Mouse (Mus musculus) lung, embryonic 16.5 days (tissue): Measurements from ENCODE around the gene Relb. TPM values are rescaled to one million over a fixed set of nuclear protein-coding genes. Genes with fewer than 3 reads are reported as not detected.

ENCODE experiments used
- ATAC-seq: fragments of 200-750 bp; cut with Nextera tagmentation; 2 replicates; pipeline ENCODE4 v1.8.0; 2017; ENCODE audit warnings: low read depth, mild to moderate bottlenecking, moderate library complexity
- H3K27ac ChIP-seq: fragments of 300-500 bp; sonication (generic); 2 replicates; pipeline ENCODE4 v1.5.1; 2014; ENCODE audit warnings: mild to moderate bottlenecking, control low read depth, low read length
- H3K27me3 ChIP-seq: fragments of 300-500 bp; sonication (generic); 2 replicates; pipeline ENCODE4 v1.6.1; 2014; ENCODE audit warnings: low read depth, low read length, mixed read lengths; ENCODE audit not compliant: control insufficient read depth, insufficient read depth
- H3K36me3 ChIP-seq: fragments of 300-500 bp; sonication (generic); 2 replicates; pipeline ENCODE4 v1.6.1; 2014; ENCODE audit warnings: low read length; ENCODE audit not compliant: control insufficient read depth, insufficient read depth
- H3K4me1 ChIP-seq: fragments of 300-500 bp; sonication (generic); replicated peaks from 2 replicates; pipeline ENCODE4 v1.6.1; 2014; ENCODE audit warnings: low read length, mixed read lengths; ENCODE audit not compliant: control insufficient read depth, insufficient read depth
- H3K4me2 ChIP-seq: fragments of 300-500 bp; sonication (generic); 2 replicates; pipeline ENCODE4 v1.6.1; 2014; ENCODE audit warnings: low read depth, low read length, control low read depth
- H3K4me3 ChIP-seq: fragments of 300-500 bp; sonication (generic); 2 replicates; pipeline ENCODE4 v1.5.1; 2014; ENCODE audit warnings: mild to moderate bottlenecking, low read length, control low read depth
- H3K9ac ChIP-seq: fragments of 300-500 bp; sonication (generic); 2 replicates; pipeline ENCODE4 v1.6.1; 2014; ENCODE audit warnings: low read length, control low read depth
- H3K9me3 ChIP-seq: fragments of 300-500 bp; sonication (generic); 2 replicates; pipeline ENCODE4 v1.6.1; 2016; ENCODE audit warnings: low read length; ENCODE audit not compliant: control insufficient read depth
- WGBS: fragments of 180-500 bp; shearing (Covaris S2); extraction: QIAGEN DNeasy Blood & Tissue Kit; methylation state at CpG from one replicate; pipeline ENCODE4 v1.1.7; 2014; 5-methylcytosine and 5-hydroxymethylcytosine counted together
- polyA plus RNA-seq: library from polyadenylated mRNA; unstranded; fragments of >200 nt; fragmentation: Nextera tagmentation; extraction: Ambion mirVana; gene quantifications from 2 replicates; pipeline ENCODE4 v1.2.1, GENCODE M21; 2015

The Relb gene
- polyA plus RNA-seq, 1 experiment from 2014 or later: 8.9 TPM

GRCm38 (mm10) chr7:19634591-19634990 lies 5.4 kb upstream of the Relb start:
- no peak for ATAC-seq
- no peaks in the 10 kb centered on the region for H3K9me3 ChIP-seq
- H3K9ac ChIP-seq: no peak overlapping the region
- H3K27me3 ChIP-seq: no peaks in the 10 kb centered on the region
- WGBS: 91% methylated on average over 2 of the region's 2 CpGs
- H3K36me3 ChIP-seq: peaks cover 34% of the 10 kb centered on the region
- no peak overlapping the region for H3K4me3 ChIP-seq
- no peak overlapping the region for H3K27ac ChIP-seq
- no peak overlapping the region for H3K4me2 ChIP-seq
- no peaks in the 10 kb centered on the region for H3K4me1 ChIP-seq

GRCm38 (mm10) chr7:19633855-19634254 lies 4.6 kb upstream of the Relb start:
- 89% methylated on average over 15 of the region's 15 CpGs for WGBS
- Histone ChIP-seq H3K9ac (no peak overlapping the region), H3K36me3 (peaks cover 34% of the 10 kb centered on the region), H3K27me3 (no peaks in the 10 kb centered on the region), H3K9me3 (no peaks in the 10 kb centered on the region), H3K27ac (no peak overlapping the region), H3K4me2 (no peak overlapping the region), H3K4me1 (no peaks in the 10 kb centered on the region), H3K4me3 (no peak overlapping the region)
- ATAC-seq: no peak

- no peaks in the 10 kb centered on the region for H3K27me3 ChIP-seq
Observed at GRCm38 (mm10) chr7:19633197-19633596, 4.0 kb upstream of the Relb start.

GRCm38 (mm10) chr7:19632720-19633119 lies 3.5 kb upstream of the Relb start:
- H3K4me3 ChIP-seq: no peak overlapping the region
- H3K9me3 ChIP-seq: no peaks in the 10 kb centered on the region
- peaks cover 31% of the 10 kb centered on the region for H3K36me3 ChIP-seq
- H3K27me3 ChIP-seq: no peaks in the 10 kb centered on the region
- no peak overlapping the region for H3K4me2 ChIP-seq
- no peak overlapping the region for H3K27ac ChIP-seq
- no peak for ATAC-seq
- no peaks in the 10 kb centered on the region for H3K4me1 ChIP-seq
- H3K9ac ChIP-seq: no peak overlapping the region

More at GRCm38 (mm10) chr7:19633197-19633596, 4.0 kb upstream of the Relb start:
- Histone ChIP-seq H3K4me3 (no peak overlapping the region), H3K4me1 (no peaks in the 10 kb centered on the region), H3K9ac (no peak overlapping the region), H3K9me3 (no peaks in the 10 kb centered on the region), H3K4me2 (no peak overlapping the region), H3K36me3 (peaks cover 34% of the 10 kb centered on the region), H3K27ac (no peak overlapping the region)
- 80% methylated on average over 17 of the region's 17 CpGs for WGBS
- ATAC-seq: no peak

GRCm38 (mm10) chr7:19632275-19632674 lies 3.0 kb upstream of the Relb start:
- H3K4me1 ChIP-seq: no peaks in the 10 kb centered on the region
- no peak overlapping the region for H3K27ac ChIP-seq
- H3K4me3 ChIP-seq: no peak overlapping the region
- ATAC-seq: no peak
- H3K4me2 ChIP-seq: no peak overlapping the region
- no peak overlapping the region for H3K9ac ChIP-seq
- H3K27me3 ChIP-seq: no peaks in the 10 kb centered on the region
- H3K36me3 ChIP-seq: peaks cover 28% of the 10 kb centered on the region
- H3K9me3 ChIP-seq: no peaks in the 10 kb centered on the region

GRCm38 (mm10) chr7:19628536-19629360 lies 490 bp downstream of the Relb start:
- Histone ChIP-seq H3K27ac (peak overlapping the region; percentile 91), H3K36me3 (peaks cover 5% of the 10 kb centered on the region; the same call in 1 of the 2 replicates), H3K27me3 (no peaks in the 10 kb centered on the region), H3K4me3 (peak overlapping the region; percentile 80), H3K9me3 (no peaks in the 10 kb centered on the region), H3K9ac (peak overlapping the region; percentile 65), H3K4me1 (no peaks in the 10 kb centered on the region), H3K4me2 (peak overlapping the region; percentile 97)
- 1% methylated on average over 57 of the region's 57 CpGs for WGBS
- peak; percentile 94 for ATAC-seq

- peak overlapping the region; percentile 80 for H3K4me3 ChIP-seq
- 14% methylated on average over 17 of the region's 17 CpGs for WGBS
- H3K4me2 ChIP-seq: peak overlapping the region; percentile 97
- H3K27ac ChIP-seq: peak overlapping the region; percentile 91
- H3K4me1 ChIP-seq: no peaks in the 10 kb centered on the region
- H3K36me3 ChIP-seq: no peaks in the 10 kb centered on the region
- ATAC-seq: no peak
- H3K9me3 ChIP-seq: no peaks in the 10 kb centered on the region
- H3K9ac ChIP-seq: peak overlapping the region; percentile 41; the same call in 1 of the 2 replicates
- no peaks in the 10 kb centered on the region for H3K27me3 ChIP-seq
Observed at GRCm38 (mm10) chr7:19628192-19628535, 1.1 kb downstream of the Relb start.

- 55% methylated on average over 3 of the region's 3 CpGs for WGBS
- Histone ChIP-seq H3K9me3 (no peaks in the 10 kb centered on the region), H3K4me3 (peak overlapping the region; percentile 80), H3K9ac (peak overlapping the region; percentile 11; the same call in 1 of the 2 replicates), H3K36me3 (no peaks in the 10 kb centered on the region), H3K4me1 (no peaks in the 10 kb centered on the region), H3K27me3 (no peaks in the 10 kb centered on the region), H3K4me2 (peak overlapping the region; percentile 97), H3K27ac (no peak overlapping the region)
- ATAC-seq: no peak
Observed at GRCm38 (mm10) chr7:19627721-19628120, 1.5 kb downstream of the Relb start.

- ATAC-seq: no peak
- no peaks in the 10 kb centered on the region; the same call in 1 of the 2 replicates for H3K27me3 ChIP-seq
- WGBS: 52% methylated on average over 2 of the region's 2 CpGs
Observed at GRCm38 (mm10) chr7:19623433-19623832, 5.8 kb downstream of the Relb start.

More at GRCm38 (mm10) chr7:19623433-19623832, 5.8 kb downstream of the Relb start:
- Histone ChIP-seq H3K4me3 (no peak overlapping the region), H3K27ac (no peak overlapping the region), H3K9me3 (no peaks in the 10 kb centered on the region), H3K9ac (no peak overlapping the region), H3K36me3 (no peaks in the 10 kb centered on the region), H3K4me2 (no peak overlapping the region), H3K4me1 (no peaks in the 10 kb centered on the region)
